Mouse (Mus musculus) layer of hippocampus, adult 9-10 months (tissue): ENCODE data around the gene Ncdn.
A peak's percentile ranks its signal among the peaks of the same experiment; 100 is the strongest.

ENCODE experiments used
- DNase-seq: peaks from one replicate; pipeline ENCODE4 v3.0.0; 2022; ENCODE audit warnings: low spot score

The Ncdn gene

GRCm38 (mm10) chr4:126753268-126754230 lies at the start of gene Ncdn, which contains the start of gene AU040320:
Ncdn (minus strand) TSS chr4:126753438.
AU040320 (plus strand) TSS chr4:126753544.
- peak; percentile 95 for DNase-seq

- DNase-seq: no peak
Observed at GRCm38 (mm10) chr4:126802174-126802573, 48.9 kb upstream of the Ncdn start.

- peak; percentile 43 for DNase-seq
Observed at GRCm38 (mm10) chr4:126792341-126793102, 39.3 kb upstream of the Ncdn start.

GRCm38 (mm10) chr4:126782996-126783395 lies 29.8 kb upstream of the Ncdn start:
- DNase-seq: peak; percentile 44

- no peak for DNase-seq
Observed at GRCm38 (mm10) chr4:126782512-126782911, 29.3 kb upstream of the Ncdn start.

- no peak for DNase-seq
Observed at GRCm38 (mm10) chr4:126781871-126782270, 28.6 kb upstream of the Ncdn start.

- DNase-seq: no peak
Observed at GRCm38 (mm10) chr4:126779826-126780775, 26.9 kb upstream of the Ncdn start.

- DNase-seq: no peak
Observed at GRCm38 (mm10) chr4:126779148-126779581, 25.9 kb upstream of the Ncdn start.

GRCm38 (mm10) chr4:126775182-126775581 lies 21.9 kb upstream of the Ncdn start:
- DNase-seq: no peak

GRCm38 (mm10) chr4:126773871-126774270 lies 20.6 kb upstream of the Ncdn start:
- no peak for DNase-seq

GRCm38 (mm10) chr4:126770831-126771230 lies 17.6 kb upstream of the Ncdn start:
- DNase-seq: no peak

- DNase-seq: no peak
Observed at GRCm38 (mm10) chr4:126769800-126770563, 16.7 kb upstream of the Ncdn start.

GRCm38 (mm10) chr4:126763483-126763882 lies 10.2 kb upstream of the Ncdn start:
- DNase-seq: no peak

GRCm38 (mm10) chr4:126762586-126763359 lies 9.5 kb upstream of the Ncdn start:
- no peak for DNase-seq

- DNase-seq: no peak
Observed at GRCm38 (mm10) chr4:126759435-126759834, 6.2 kb upstream of the Ncdn start.

GRCm38 (mm10) chr4:126758299-126758698 lies 5.1 kb upstream of the Ncdn start:
- no peak for DNase-seq

GRCm38 (mm10) chr4:126756766-126757165 lies 3.5 kb upstream of the Ncdn start:
- DNase-seq: no peak

GRCm38 (mm10) chr4:126754736-126755374 lies 1.6 kb upstream of the Ncdn start:
- DNase-seq: no peak

- DNase-seq: no peak
Observed at GRCm38 (mm10) chr4:126754231-126754611, 983 bp upstream of the Ncdn start.
